Mouse (Mus musculus): Measurements from ENCODE around the gene Iqsec3.

DNA sequence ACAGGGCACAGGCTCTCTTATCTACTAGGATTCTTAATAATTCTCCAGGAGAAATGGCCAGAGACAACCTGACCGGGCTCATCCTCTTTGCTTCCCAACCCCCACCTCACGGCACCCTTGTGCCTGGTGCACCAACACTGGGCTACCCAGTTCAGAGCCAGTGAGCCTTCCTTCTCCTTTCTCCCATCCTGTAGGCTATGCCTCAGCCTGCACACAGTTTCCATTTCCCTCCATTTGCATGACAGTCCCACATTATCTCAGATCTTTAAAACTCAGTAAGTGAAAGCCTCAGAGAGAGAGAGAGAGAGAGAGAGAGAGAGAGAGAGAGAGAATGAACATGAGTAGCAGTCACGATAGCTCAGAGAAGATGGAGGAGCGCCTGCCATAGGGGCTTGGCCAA lies 95.2 kb downstream of the Iqsec3 start:
- TF ChIP-seq HCFC1 (IDR thresholded peaks at IDR 0.05; ENCODE audit: borderline replicate concordance, insufficient read depth, low read length): no peak
- TF ChIP-seq CHD2 (IDR thresholded peaks at IDR 0.05; ENCODE audit: low read depth, low read length): no peak
- no peak for TF ChIP-seq ZNF384 (IDR thresholded peaks at IDR 0.05; ENCODE audit: low read depth, low read length)
- TF ChIP-seq MAFK (IDR thresholded peaks at IDR 0.05; ENCODE audit: insufficient read depth, low read depth, low read length): no peak
- TF ChIP-seq ZC3H11A (IDR thresholded peaks at IDR 0.05; ENCODE audit: borderline replicate concordance, low read depth, low read length): no peak
